In genomic region chr19:56677611-56678010, GRCm38 (mm10) we compare ENCODE assay signal across 16 mouse cellular contexts. TPM values are rescaled to one million over a fixed set of nuclear protein-coding genes. Genes with fewer than 3 reads are reported as not detected.
A peak's percentile ranks its signal among the peaks of the same experiment; 100 is the strongest.
DNase-seq lines count a peak whose midpoint lies in the region; ATAC-seq and TF ChIP-seq lines count a peak whose summit lies in the region.
"Had no signal": no experiment of that assay in that cellular context is flagged by ENCODE, and none has a peak within 500 bp of the region (broad histone marks: within the 10 kb centered on the region; RNA-seq: fewer than 3 reads in every experiment).

No protein-coding gene starts in this region.

- H3K4me3 ChIP-seq in intestine, embryonic 14.5 days (ENCODE audit: low read depth, low read length), result no peak overlapping the region
- no peak overlapping the region for H3K4me3 ChIP-seq in intestine, postnatal 0 days (ENCODE audit: low read depth, low read length)
- no peak overlapping the region for H3K4me3 ChIP-seq in embryonic facial prominence, embryonic 15.5 days (replicated peaks)
- H3K4me3 ChIP-seq in heart, postnatal 0 days (ENCODE audit: low read depth, low read length), result no peak overlapping the region
- H3K4me3 ChIP-seq in midbrain, embryonic 16.5 days (ENCODE audit: low read depth, low read length), result no peak overlapping the region
- H3K4me3 ChIP-seq in liver, embryonic 11.5 days (ENCODE audit: low read depth, low read length), result no peak overlapping the region
- no peak overlapping the region for H3K4me3 ChIP-seq in kidney, adult 2 months (ENCODE audit: insufficient read depth, low read depth, low read length)
- H3K4me3 ChIP-seq: embryonic facial prominence, embryonic 12.5 days; left cerebral cortex, adult 2 months had no signal

- ATAC-seq in intestine, embryonic 14.5 days (replicated peaks; ENCODE audit: low FRiP score, low TSS enrichment, low read depth), result no peak
- no peak for ATAC-seq in intestine, postnatal 0 days
- ATAC-seq in embryonic facial prominence, embryonic 15.5 days (ENCODE audit: insufficient number of reproducible peaks, low FRiP score, low TSS enrichment, low read depth), result no peak
- no peak for ATAC-seq in heart, postnatal 0 days (ENCODE audit: insufficient read depth, low read depth)
- ATAC-seq in midbrain, embryonic 16.5 days, result no peak
- ATAC-seq in liver, embryonic 11.5 days (replicated peaks; ENCODE audit: low FRiP score), result no peak
- ATAC-seq: forebrain, embryonic 16.5 days; Patski had no signal

- DNase-seq in intestine, embryonic 14.5 days (ENCODE audit: low spot score), result no peak
- DNase-seq in 3T3-L1 (ENCODE audit: low read depth, low spot score), result peak; percentile 56
- DNase-seq in heart, postnatal 0 days (ENCODE audit: low spot score), result peak; percentile 58
- DNase-seq in liver, embryonic 11.5 days (ENCODE audit: low spot score), result no peak
- no peak for DNase-seq in kidney, adult 2 months
- DNase-seq: cerebellum, adult 9-10 months; kidney, postnatal 36 days; thymus, postnatal 4 days had no signal

- TF ChIP-seq EP300 in heart, postnatal 0 days (IDR thresholded peaks at IDR 0.05; ENCODE audit: low read depth), result no peak

- H3K27ac ChIP-seq in intestine, embryonic 14.5 days (ENCODE audit: low read depth), result peak overlapping the region; percentile 39
- H3K27ac ChIP-seq in intestine, postnatal 0 days (ENCODE audit: low read depth, low read length), result no peak overlapping the region
- H3K27ac ChIP-seq in embryonic facial prominence, embryonic 15.5 days (replicated peaks), result peak overlapping the region; percentile 34; the same call in 1 of the 2 replicates
- peak overlapping the region; percentile 74 for H3K27ac ChIP-seq in heart, postnatal 0 days (ENCODE audit: low read depth)
- H3K27ac ChIP-seq in midbrain, embryonic 16.5 days (ENCODE audit: low read length), result no peak overlapping the region
- no peak overlapping the region for H3K27ac ChIP-seq in liver, embryonic 11.5 days (ENCODE audit: low read depth, low read length)
- H3K27ac ChIP-seq in kidney, adult 2 months (ENCODE audit: insufficient read depth, low read depth, low read length), result no peak overlapping the region
- H3K27ac ChIP-seq: embryonic facial prominence, embryonic 12.5 days; left cerebral cortex, adult 2 months had no signal

- no peak for TF ChIP-seq CTCF in intestine, postnatal 0 days (IDR thresholded peaks at IDR 0.05; ENCODE audit: low read depth)
- no peak for TF ChIP-seq CTCF in heart, postnatal 0 days (IDR thresholded peaks at IDR 0.05; ENCODE audit: low read depth)
- TF ChIP-seq CTCF in kidney, adult 2 months (conservative IDR thresholded peaks at IDR 0.05; ENCODE audit: insufficient read depth, insufficient read length, low read depth, low read length), result no peak

- H3K9ac ChIP-seq in intestine, embryonic 14.5 days (ENCODE audit: low read length), result no peak overlapping the region
- no peak overlapping the region for H3K9ac ChIP-seq in intestine, postnatal 0 days (ENCODE audit: low read depth, low read length)
- no peak overlapping the region for H3K9ac ChIP-seq in embryonic facial prominence, embryonic 15.5 days
- H3K9ac ChIP-seq in heart, postnatal 0 days (replicated peaks; ENCODE audit: low read depth, low read length), result no peak overlapping the region
- no peak overlapping the region for H3K9ac ChIP-seq in midbrain, embryonic 16.5 days (ENCODE audit: low read depth, low read length)
- H3K9ac ChIP-seq in liver, embryonic 11.5 days (ENCODE audit: low read depth, low read length), result no peak overlapping the region
- H3K9ac ChIP-seq: embryonic facial prominence, embryonic 12.5 days had no signal

- H3K4me1 ChIP-seq in intestine, embryonic 14.5 days (replicated peaks; ENCODE audit: control insufficient read depth, insufficient read depth, low read length), result peaks cover 17% of the 10 kb centered on the region
- 0 out of 2 replicates have a peak, but pooled peaks cover 2% of the 10 kb centered on the region for H3K4me1 ChIP-seq in intestine, postnatal 0 days (replicated peaks; ENCODE audit: control insufficient read depth, insufficient read depth, low read length)
- H3K4me1 ChIP-seq in embryonic facial prominence, embryonic 15.5 days, result peaks cover 19% of the 10 kb centered on the region
- H3K4me1 ChIP-seq in heart, postnatal 0 days (ENCODE audit: control insufficient read depth, insufficient read depth), result peaks cover 47% of the 10 kb centered on the region
- H3K4me1 ChIP-seq in midbrain, embryonic 16.5 days (ENCODE audit: control insufficient read depth, insufficient read depth, low read length), result no peaks in the 10 kb centered on the region
- H3K4me1 ChIP-seq in liver, embryonic 11.5 days (replicated peaks; ENCODE audit: control insufficient read depth, insufficient read depth, low read length), result peaks cover 3% of the 10 kb centered on the region; the same call in 1 of the 2 replicates
- H3K4me1 ChIP-seq in kidney, adult 2 months (ENCODE audit: control insufficient read depth, insufficient read depth, low read length), result no peaks in the 10 kb centered on the region
- H3K4me1 ChIP-seq: embryonic facial prominence, embryonic 12.5 days had no signal

- TF ChIP-seq POLR2A in kidney, adult 2 months (IDR thresholded peaks at IDR 0.05; ENCODE audit: low read depth, low read length), result no peak

- H3K9me3 ChIP-seq in intestine, embryonic 14.5 days (ENCODE audit: control insufficient read depth, low read length), result no peaks in the 10 kb centered on the region
- no peaks in the 10 kb centered on the region for H3K9me3 ChIP-seq in intestine, postnatal 0 days (ENCODE audit: control insufficient read depth)
- H3K9me3 ChIP-seq in embryonic facial prominence, embryonic 15.5 days (replicated peaks), result no peaks in the 10 kb centered on the region
- H3K9me3 ChIP-seq in heart, postnatal 0 days (replicated peaks; ENCODE audit: control insufficient read depth, low read length), result no peaks in the 10 kb centered on the region
- H3K9me3 ChIP-seq in midbrain, embryonic 16.5 days (replicated peaks; ENCODE audit: control insufficient read depth, low read length, poor library complexity, severe bottlenecking), result no peaks in the 10 kb centered on the region
- H3K9me3 ChIP-seq in liver, embryonic 11.5 days (ENCODE audit: control insufficient read depth, low read length), result no peaks in the 10 kb centered on the region
- H3K9me3 ChIP-seq: embryonic facial prominence, embryonic 12.5 days had no signal

- 34% methylated on average over 8 of the region's 8 CpGs for WGBS in intestine, embryonic 14.5 days
- 48% methylated on average over 8 of the region's 8 CpGs for WGBS in intestine, postnatal 0 days
- WGBS in embryonic facial prominence, embryonic 15.5 days, result 43% methylated on average over 8 of the region's 8 CpGs
- WGBS in heart, postnatal 0 days, result 23% methylated on average over 8 of the region's 8 CpGs
- 64% methylated on average over 8 of the region's 8 CpGs for whole genome bisulfite sequencing in midbrain, embryonic 16.5 days
- WGBS in liver, embryonic 11.5 days, result 49% methylated on average over 8 of the region's 8 CpGs
- 61% methylated on average over 8 of the region's 8 CpGs for WGBS in kidney, adult 2 months

- H3K27me3 ChIP-seq in intestine, embryonic 14.5 days (replicated peaks; ENCODE audit: control insufficient read depth, insufficient read depth, low read length), result no peaks in the 10 kb centered on the region
- H3K27me3 ChIP-seq in intestine, postnatal 0 days (replicated peaks; ENCODE audit: control insufficient read depth, insufficient read depth, low read length), result no peaks in the 10 kb centered on the region
- no peaks in the 10 kb centered on the region for H3K27me3 ChIP-seq in embryonic facial prominence, embryonic 15.5 days
- H3K27me3 ChIP-seq in heart, postnatal 0 days (ENCODE audit: control insufficient read depth, insufficient read depth, low read length), result no peaks in the 10 kb centered on the region
- no peaks in the 10 kb centered on the region for H3K27me3 ChIP-seq in midbrain, embryonic 16.5 days (ENCODE audit: control insufficient read depth, insufficient read depth, low read depth, low read length)
- H3K27me3 ChIP-seq in liver, embryonic 11.5 days (replicated peaks; ENCODE audit: control insufficient read depth, insufficient read depth, low read length), result no peaks in the 10 kb centered on the region
- H3K27me3 ChIP-seq in kidney, adult 2 months (replicated peaks; ENCODE audit: control insufficient read depth, insufficient read depth, low read length), result no peaks in the 10 kb centered on the region
- H3K27me3 ChIP-seq: embryonic facial prominence, embryonic 12.5 days had no signal

- no peak overlapping the region for H3K4me2 ChIP-seq in intestine, embryonic 14.5 days (ENCODE audit: low read length)
- no peak overlapping the region for H3K4me2 ChIP-seq in intestine, postnatal 0 days (replicated peaks; ENCODE audit: low read depth)
- no peak overlapping the region for H3K4me2 ChIP-seq in embryonic facial prominence, embryonic 15.5 days (replicated peaks)
- no peak overlapping the region for H3K4me2 ChIP-seq in heart, postnatal 0 days (ENCODE audit: low read depth, low read length)
- no peak overlapping the region for H3K4me2 ChIP-seq in midbrain, embryonic 16.5 days (ENCODE audit: low read length)
- H3K4me2 ChIP-seq in liver, embryonic 11.5 days, result no peak overlapping the region
- H3K4me2 ChIP-seq: embryonic facial prominence, embryonic 12.5 days; midbrain, embryonic 11.5 days had no signal

- no peaks in the 10 kb centered on the region for H3K36me3 ChIP-seq in intestine, embryonic 14.5 days (ENCODE audit: control insufficient read depth, insufficient read depth, low read length)
- H3K36me3 ChIP-seq in intestine, postnatal 0 days (ENCODE audit: control insufficient read depth, insufficient read depth), result no peaks in the 10 kb centered on the region
- H3K36me3 ChIP-seq in embryonic facial prominence, embryonic 15.5 days, result no peaks in the 10 kb centered on the region
- H3K36me3 ChIP-seq in heart, postnatal 0 days (replicated peaks; ENCODE audit: control insufficient read depth, insufficient read depth, low read length), result no peaks in the 10 kb centered on the region
- no peaks in the 10 kb centered on the region for H3K36me3 ChIP-seq in midbrain, embryonic 16.5 days (ENCODE audit: control insufficient read depth, insufficient read depth, low read length)
- H3K36me3 ChIP-seq in liver, embryonic 11.5 days (ENCODE audit: control insufficient read depth, insufficient read depth, low read length), result no peaks in the 10 kb centered on the region
- H3K36me3 ChIP-seq in kidney, adult 2 months (ENCODE audit: control insufficient read depth, insufficient read depth, low read length), result no peaks in the 10 kb centered on the region
- H3K36me3 ChIP-seq: embryonic facial prominence, embryonic 12.5 days had no signal

RNA-seq across cellular contexts. Expression of gene Adrb1, which starts 44.4 kb away (rescaled TPM):
- polyA plus RNA-seq in intestine, embryonic 14.5 days (2014; fragmentation: Nextera tagmentation; extraction: Ambion mirVana), result 0.67 and 0.76 TPM in 2 replicates
- 1.0 and 1.3 TPM in 2 replicates for polyA plus RNA-seq in intestine, postnatal 0 days (2015; fragmentation: Nextera tagmentation; extraction: Ambion mirVana)
- polyA plus RNA-seq in embryonic facial prominence, embryonic 15.5 days (2015; fragmentation: Nextera tagmentation; extraction: Ambion mirVana), result 1.3 and 1.7 TPM in 2 replicates
- total RNA-seq in heart, postnatal 0 days (2014; rRNA removed; ENCODE audit: low replicate concordance), result 30.2 and 31.3 TPM in 2 replicates
- 10.9 and 11.7 TPM in 2 replicates for polyA plus RNA-seq in heart, postnatal 0 days (2015; fragmentation: Nextera tagmentation; extraction: Ambion mirVana)
- polyA plus RNA-seq in midbrain, embryonic 16.5 days (2015; fragmentation: Nextera tagmentation; extraction: Ambion mirVana), result 1.0 and 1.3 TPM in 2 replicates
- polyA plus RNA-seq in liver, embryonic 11.5 days (2014; fragmentation: Nextera tagmentation; extraction: Ambion mirVana), result 0.34 and 0.35 TPM in 2 replicates
- polyA plus RNA-seq in kidney, adult 2 months (2012; rRNA removed), result 2.7 and 3.4 TPM in 2 replicates
- polyA plus RNA-seq: Patski had no signal

Comparison
In these comparisons a context has a peak if more than half of its experiments do, and no peak if none do; other contexts are left out.
1. H3K27ac ChIP-seq: peak in intestine, embryonic 14.5 days (single experiment), embryonic facial prominence, embryonic 15.5 days (single experiment) and heart, postnatal 0 days (single experiment); none in intestine, postnatal 0 days (single experiment), midbrain, embryonic 16.5 days (single experiment), liver, embryonic 11.5 days (single experiment) and kidney, adult 2 months (single experiment).
2. DNase-seq: peak in 3T3-L1 (single experiment) and heart, postnatal 0 days (single experiment); none in intestine, embryonic 14.5 days (single experiment), liver, embryonic 11.5 days (single experiment) and kidney, adult 2 months (single experiment).